Mouse (Mus musculus) hindbrain, embryonic 14.5 days (tissue): ENCODE measurements around the gene Med27. TPM values are rescaled to one million over a fixed set of nuclear protein-coding genes. Genes with fewer than 3 reads are reported as not detected.

ENCODE experiments used
- ATAC-seq: fragments of 200-750 bp; cut with Nextera tagmentation; 2 replicates; pipeline ENCODE4 v1.8.0; 2017; ENCODE audit warnings: moderate number of reproducible peaks, mild to moderate bottlenecking, moderate TSS enrichment, moderate library complexity; ENCODE audit not compliant: low FRiP score
- DNase-seq: peaks from one replicate; pipeline ENCODE4 v3.0.0-alpha.2; 2015; ENCODE audit warnings: low spot score
- H3K27ac ChIP-seq: fragments of 300-500 bp; sonication (generic); 2 replicates; pipeline ENCODE4 v1.5.1; 2014; ENCODE audit warnings: mild to moderate bottlenecking, moderate library complexity
- H3K27me3 ChIP-seq: fragments of 300-500 bp; sonication (generic); 2 replicates; pipeline ENCODE4 v1.6.1; 2014; ENCODE audit warnings: mild to moderate bottlenecking, low read length, mixed read lengths; ENCODE audit not compliant: control insufficient read depth, insufficient read depth
- H3K36me3 ChIP-seq: fragments of 300-500 bp; sonication (generic); replicated peaks from 2 replicates; pipeline ENCODE4 v1.6.1; 2014; ENCODE audit not compliant: control insufficient read depth, insufficient read depth
- H3K4me1 ChIP-seq: fragments of 300-500 bp; sonication (generic); replicated peaks from 2 replicates; pipeline ENCODE4 v1.6.1; 2014; ENCODE audit warnings: antibody characterized with exemption, low read length, mixed read lengths; ENCODE audit not compliant: control insufficient read depth, insufficient read depth
- H3K4me2 ChIP-seq: fragments of 300-500 bp; sonication (generic); replicated peaks from 2 replicates; pipeline ENCODE4 v1.6.1; 2014; ENCODE audit warnings: mild to moderate bottlenecking, moderate library complexity
- H3K4me3 ChIP-seq: fragments of 300-500 bp; sonication (generic); replicated peaks from 2 replicates; pipeline ENCODE4 v1.5.1; 2014; ENCODE audit warnings: mild to moderate bottlenecking, low read length
- H3K9ac ChIP-seq: fragments of 300-500 bp; sonication (generic); 2 replicates; pipeline ENCODE4 v1.6.1; 2014
- H3K9me3 ChIP-seq: fragments of 300-500 bp; sonication (generic); 2 replicates; pipeline ENCODE4 v1.6.1; 2016; ENCODE audit warnings: low read length; ENCODE audit not compliant: control insufficient read depth
- WGBS: fragments of 180-500 bp; shearing (Covaris S2); extraction: QIAGEN DNeasy Blood & Tissue Kit; methylation state at CpG from one replicate; pipeline ENCODE4 v1.1.7; 2014; 5-methylcytosine and 5-hydroxymethylcytosine counted together
- polyA plus RNA-seq: library from polyadenylated mRNA; unstranded; fragments of >200 nt; fragmentation: Nextera tagmentation; extraction: Ambion mirVana; gene quantifications from 2 replicates; pipeline ENCODE4 v1.2.1, GENCODE M21; 2014

Med27 gene
- polyA plus RNA-seq, 1 experiment from 2014 or later, result 71.9 TPM

DNA sequence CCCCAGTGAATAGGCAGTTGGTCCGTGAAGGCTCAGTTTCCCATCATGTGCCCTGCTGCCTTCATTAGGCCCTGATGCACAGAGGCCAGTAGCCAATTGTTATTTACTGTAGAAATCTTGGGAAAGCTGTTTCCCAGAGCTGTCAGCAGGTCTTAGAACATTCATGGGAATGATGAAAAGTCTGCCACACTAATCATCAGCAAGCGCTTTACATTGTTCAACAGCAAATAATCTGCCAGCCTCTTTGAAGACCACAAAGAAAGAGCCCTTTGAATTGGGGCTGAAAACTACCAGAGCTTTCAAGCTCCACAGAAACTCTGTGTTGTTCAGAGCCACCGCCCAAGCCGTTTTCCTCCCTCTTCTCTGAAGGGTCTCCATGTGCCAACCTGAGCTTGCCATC is 106.8 kb downstream of the Med27 start:
- H3K4me3 ChIP-seq, result no peak overlapping the region
- no peak overlapping the region for H3K9ac ChIP-seq
- H3K4me2 ChIP-seq, result no peak overlapping the region
- H3K4me1 ChIP-seq, result peaks cover 10% of the 10 kb centered on the region; the same call in 1 of the 2 replicates
- no peaks in the 10 kb centered on the region for H3K36me3 ChIP-seq
- DNase-seq (no peak), ATAC-seq (no peak)
- no peak overlapping the region for H3K27ac ChIP-seq
- no peaks in the 10 kb centered on the region for H3K9me3 ChIP-seq
- H3K27me3 ChIP-seq, result no peaks in the 10 kb centered on the region
- WGBS, result 49% methylated on average over 4 of the region's 4 CpGs

GRCm38 (mm10) chr2:29456631-29457320 is 110.2 kb downstream of the Med27 start:
- Histone ChIP-seq H3K4me1 (peaks cover 4% of the 10 kb centered on the region; the same call in 1 of the 2 replicates), H3K27me3 (no peaks in the 10 kb centered on the region), H3K4me3 (no peak overlapping the region), H3K9me3 (no peaks in the 10 kb centered on the region), H3K27ac (no peak overlapping the region), H3K36me3 (no peaks in the 10 kb centered on the region), H3K9ac (no peak overlapping the region), H3K4me2 (no peak overlapping the region)
- whole genome bisulfite sequencing, result 84% methylated on average over 9 of the region's 9 CpGs
- DNase-seq, result no peak
- no peak for ATAC-seq

DNA sequence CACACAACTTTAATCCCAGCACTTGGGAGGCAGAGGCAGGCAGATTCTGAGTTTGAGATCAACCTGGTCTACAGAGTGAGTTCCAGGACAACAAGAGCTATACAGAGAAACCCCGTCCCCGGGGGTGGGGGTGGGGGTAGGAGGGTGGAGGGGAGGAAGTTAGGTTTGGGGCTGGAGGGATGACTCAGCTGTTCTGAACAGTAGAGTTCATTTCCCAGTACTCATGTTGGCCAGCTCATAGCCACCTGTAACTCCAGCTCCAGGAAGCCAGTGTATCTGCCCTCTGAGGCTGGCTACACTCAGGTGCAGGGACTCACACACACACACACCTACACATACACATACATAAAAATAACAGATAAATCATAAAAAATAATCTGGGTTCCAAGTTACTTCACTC is 111.1 kb downstream of the Med27 start:
- WGBS, result 81% methylated on average over 2 of the region's 2 CpGs
- H3K9me3 ChIP-seq, result no peaks in the 10 kb centered on the region

GRCm38 (mm10) chr2:29458346-29458950 is 111.8 kb downstream of the Med27 start:
- no peak for ATAC-seq
- Histone ChIP-seq H3K9ac (no peak overlapping the region), H3K4me3 (no peak overlapping the region), H3K27ac (no peak overlapping the region), H3K9me3 (no peaks in the 10 kb centered on the region), H3K27me3 (no peaks in the 10 kb centered on the region), H3K4me1 (peaks cover 4% of the 10 kb centered on the region; the same call in 1 of the 2 replicates), H3K4me2 (no peak overlapping the region), H3K36me3 (no peaks in the 10 kb centered on the region)
- no peak for DNase-seq
- 95% methylated on average over 3 of the region's 3 CpGs for WGBS

More for the DNA sequence above, 111.1 kb downstream of the Med27 start:
- Histone ChIP-seq H3K4me1 (peaks cover 4% of the 10 kb centered on the region; the same call in 1 of the 2 replicates), H3K4me3 (no peak overlapping the region), H3K36me3 (no peaks in the 10 kb centered on the region), H3K9ac (no peak overlapping the region), H3K4me2 (no peak overlapping the region), H3K27me3 (no peaks in the 10 kb centered on the region), H3K27ac (no peak overlapping the region)
- ATAC-seq, result no peak
- no peak for DNase-seq

GRCm38 (mm10) chr2:29459648-29460047 is 113.0 kb downstream of the Med27 start:
- 81% methylated on average over 1 of the region's 1 CpGs for WGBS
- ATAC-seq, result no peak
- DNase-seq, result no peak
- Histone ChIP-seq H3K9ac (no peak overlapping the region), H3K4me2 (no peak overlapping the region), H3K27ac (no peak overlapping the region), H3K4me1 (peaks cover 8% of the 10 kb centered on the region), H3K9me3 (no peaks in the 10 kb centered on the region), H3K36me3 (no peaks in the 10 kb centered on the region), H3K27me3 (no peaks in the 10 kb centered on the region), H3K4me3 (no peak overlapping the region)

DNA sequence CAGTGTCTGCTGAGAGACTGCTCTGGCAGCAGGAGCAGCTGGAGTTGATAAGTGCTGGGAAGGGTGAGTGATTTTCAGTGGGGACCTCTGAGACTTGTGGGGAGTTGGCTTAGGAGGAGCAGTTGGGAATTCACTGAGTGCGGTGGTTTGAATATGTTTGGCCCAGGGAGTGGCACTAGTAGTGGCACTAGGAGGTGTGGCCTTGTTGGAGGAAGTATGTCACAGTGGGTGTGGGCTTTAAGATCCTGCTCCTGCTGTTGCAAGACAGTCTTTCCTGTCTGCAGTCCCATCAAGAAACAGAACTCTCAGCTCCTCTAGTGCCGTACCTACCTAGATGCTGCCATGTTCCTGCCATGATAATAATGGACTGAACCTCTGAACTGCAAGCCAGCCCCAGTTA is 115.2 kb downstream of the Med27 start:
- Histone ChIP-seq H3K36me3 (no peaks in the 10 kb centered on the region), H3K9ac (no peak overlapping the region), H3K4me2 (no peak overlapping the region), H3K9me3 (no peaks in the 10 kb centered on the region), H3K27me3 (no peaks in the 10 kb centered on the region), H3K4me3 (no peak overlapping the region), H3K27ac (no peak overlapping the region), H3K4me1 (peaks cover 26% of the 10 kb centered on the region)
- WGBS, result 91% methylated on average over 2 of the region's 2 CpGs
- ATAC-seq (no peak), DNase-seq (no peak)

DNA sequence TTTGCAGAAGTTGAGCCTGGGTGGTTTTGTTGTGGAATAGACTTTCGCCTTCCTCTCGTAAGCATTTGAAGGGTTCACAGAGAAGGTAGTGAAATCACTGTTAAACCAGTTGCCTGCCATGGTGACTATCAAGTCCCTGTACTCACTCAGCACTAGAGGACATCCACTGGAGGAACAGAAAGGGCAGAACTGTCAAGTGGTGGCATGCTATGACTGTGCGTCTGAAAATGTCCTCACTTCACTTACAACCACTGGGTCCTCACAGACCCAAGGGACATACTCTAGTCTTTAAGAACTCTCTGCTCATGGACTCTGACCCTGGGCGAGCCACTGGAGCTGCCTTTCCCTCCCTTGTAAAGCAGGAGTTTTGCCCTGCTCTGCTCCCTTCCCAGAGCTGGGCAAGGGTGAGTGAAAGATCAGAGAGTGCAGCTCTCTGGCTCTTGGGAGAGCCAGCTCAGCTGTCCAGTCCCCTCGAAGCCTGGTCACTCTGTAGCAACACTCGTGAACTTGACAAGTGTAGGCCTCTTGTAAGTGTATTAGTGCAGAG is 116.5 kb downstream of the Med27 start:
- Histone ChIP-seq H3K27ac (no peak overlapping the region), H3K27me3 (no peaks in the 10 kb centered on the region), H3K9ac (no peak overlapping the region), H3K36me3 (no peaks in the 10 kb centered on the region), H3K4me2 (no peak overlapping the region), H3K9me3 (no peaks in the 10 kb centered on the region), H3K4me3 (no peak overlapping the region), H3K4me1 (peaks cover 26% of the 10 kb centered on the region)
- ATAC-seq (no peak), DNase-seq (no peak)
- 91% methylated on average over 6 of the region's 6 CpGs for WGBS

DNA sequence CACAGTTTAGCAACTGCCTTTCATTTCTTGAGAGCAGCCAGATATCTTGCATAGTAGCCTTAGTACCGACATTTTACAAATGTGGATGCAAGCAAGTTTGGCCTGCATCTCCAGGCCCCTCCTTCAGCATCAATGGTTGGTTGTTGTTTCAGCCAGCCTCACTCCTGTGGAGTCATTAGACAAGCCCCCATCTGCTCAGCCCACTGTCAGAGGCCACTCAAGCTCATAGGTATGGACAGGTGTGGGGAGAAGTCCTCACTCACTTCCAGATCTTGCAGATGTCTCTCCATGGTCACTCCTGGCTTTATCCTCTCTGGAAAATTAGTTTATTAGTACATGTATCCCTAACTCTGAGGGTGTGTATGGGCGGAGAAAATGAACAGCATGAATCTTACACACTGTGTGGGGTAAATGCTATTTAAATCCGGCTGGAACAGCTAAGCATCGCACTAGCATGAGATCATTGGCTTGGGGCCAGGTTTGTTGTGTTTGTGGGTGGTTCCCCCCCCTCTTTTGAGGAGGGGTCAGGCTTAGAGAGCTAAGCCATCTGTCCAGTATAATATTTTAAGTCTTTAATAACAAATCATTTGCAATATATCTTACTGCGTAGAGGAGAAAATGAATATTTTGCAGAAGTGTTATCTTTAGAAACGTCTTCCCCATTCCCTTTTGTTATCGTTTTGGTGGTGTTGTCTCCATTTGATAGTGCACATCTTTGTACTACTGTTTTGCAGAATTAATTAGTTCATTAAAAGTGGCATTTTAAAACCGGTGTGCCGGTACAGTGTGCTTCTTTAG is 118.4 kb downstream of the Med27 start:
- Histone ChIP-seq H3K4me1 (peaks cover 37% of the 10 kb centered on the region), H3K27ac (peak overlapping the region; percentile 70), H3K36me3 (no peaks in the 10 kb centered on the region), H3K27me3 (no peaks in the 10 kb centered on the region), H3K4me3 (no peak overlapping the region), H3K9ac (no peak overlapping the region), H3K9me3 (no peaks in the 10 kb centered on the region), H3K4me2 (no peak overlapping the region)
- DNase-seq (peak; percentile 75), ATAC-seq (peak; percentile 64)
- 48% methylated on average over 9 of the region's 9 CpGs for WGBS

- Histone ChIP-seq H3K36me3 (no peaks in the 10 kb centered on the region), H3K27ac (peak overlapping the region; percentile 70), H3K9me3 (no peaks in the 10 kb centered on the region), H3K9ac (no peak overlapping the region), H3K4me2 (no peak overlapping the region), H3K27me3 (no peaks in the 10 kb centered on the region), H3K4me3 (no peak overlapping the region), H3K4me1 (peaks cover 37% of the 10 kb centered on the region)
- WGBS, result 38% methylated on average over 3 of the region's 3 CpGs
- DNase-seq (no peak), ATAC-seq (no peak)
These were observed 119.1 kb downstream of the Med27 start for GRCm38 (mm10) chr2:29465649-29466137.
